Mouse (Mus musculus): ENCODE data around the gene Ift43.

DNA sequence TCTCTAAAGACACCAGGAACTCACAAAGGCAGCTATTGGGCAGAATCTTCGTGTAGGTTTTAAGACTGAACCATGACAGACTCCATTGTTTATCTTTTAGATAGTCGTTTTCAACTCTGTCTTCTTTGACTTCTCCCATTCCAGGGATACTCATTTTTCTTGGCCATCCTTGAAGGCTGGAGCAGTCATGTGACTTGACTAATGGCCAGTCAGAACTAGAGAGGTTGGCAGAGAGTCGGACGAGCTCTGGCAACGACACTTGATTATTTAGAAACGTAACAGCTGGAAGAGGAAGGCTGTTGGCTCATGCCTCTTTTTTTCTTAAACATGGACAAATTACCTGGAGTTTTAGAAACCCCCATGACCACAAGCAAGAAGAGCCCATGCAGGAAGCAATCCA lies 23.0 kb upstream of the Ift43 start:
- TF ChIP-seq TAL1 (IDR thresholded peaks at IDR 0.05; ENCODE audit: low read length), result no peak
- TF ChIP-seq GATA1 (IDR thresholded peaks at IDR 0.05; ENCODE audit: low read length), result no peak
